Mouse (Mus musculus) granulocyte monocyte progenitor cell, adult 5-6 weeks (primary cell): ENCODE measurements around the gene Mymk. TPM values are rescaled to one million over a fixed set of nuclear protein-coding genes. Genes with fewer than 3 reads are reported as not detected.

Experiments
- ATAC-seq: replicated peaks from 2 replicates; pipeline ENCODE4 v1.8.0; 2016; ENCODE audit warnings: mild to moderate bottlenecking, moderate TSS enrichment, inconsistent platforms; ENCODE audit not compliant: poor library complexity, severe bottlenecking
- total RNA-seq, 2 experiments: library from RNA; stranded (forward) in 1 of 2; stranded (reverse) in 1 of 2; fragments of 200-712, 200-1000 nt in 1 of 2; fragments of >200 nt in 1 of 2; fragmentation: Nextera tagmentation in 1 of 2; gene quantifications; 2 replicates each; pipeline ENCODE4 v1.2.3; 2014 to 2017

Mymk gene
- not detected in 2 replicates for total RNA-seq (2014; fragmentation: Nextera tagmentation)
- not detected in 2 replicates for total RNA-seq (2017)

DNA sequence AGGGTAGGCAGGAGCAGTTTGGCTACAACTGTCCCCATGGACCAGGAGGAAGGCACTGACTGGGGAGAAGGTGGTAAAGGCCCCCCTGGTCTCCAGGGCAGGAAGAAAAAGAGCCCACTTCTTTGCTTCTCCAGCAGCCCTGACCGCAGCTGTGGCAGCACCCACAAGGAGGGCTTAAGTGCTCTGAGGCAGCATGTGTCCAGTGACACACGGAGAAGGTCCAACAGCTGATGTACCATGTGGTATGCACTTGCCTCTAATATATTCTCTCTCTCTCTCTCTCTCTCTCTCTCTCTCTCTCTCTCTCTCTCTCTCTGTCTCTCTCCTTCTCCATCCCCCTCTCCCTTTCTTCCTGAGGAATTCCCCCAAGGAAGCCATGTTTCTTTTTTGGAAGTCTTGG is at the start of gene Mymk:
Mymk (minus strand) TSS at position 202 of the 400 bp plus-strand sequence.
- no peak for ATAC-seq

DNA sequence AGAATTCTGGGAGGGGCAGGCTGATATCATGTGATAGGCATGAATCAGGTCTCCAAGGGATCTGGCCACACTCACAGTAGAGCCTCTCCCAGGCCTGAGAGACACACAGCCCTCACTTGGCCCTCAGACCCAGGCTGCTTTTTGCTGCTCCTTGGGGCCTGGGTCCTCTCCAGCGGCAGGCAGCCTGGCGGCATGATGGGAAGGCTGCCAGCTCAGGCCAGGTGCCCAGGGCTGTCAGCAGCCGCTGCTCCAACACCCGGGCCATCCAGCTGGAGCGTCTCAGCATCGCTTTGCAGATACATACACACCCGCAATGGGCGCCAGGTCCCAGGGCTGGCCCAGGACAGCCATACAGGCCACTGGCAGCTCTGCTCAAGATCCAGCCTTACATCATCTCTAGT is 48.3 kb upstream of the Mymk start:
- ATAC-seq, result no peak

DNA sequence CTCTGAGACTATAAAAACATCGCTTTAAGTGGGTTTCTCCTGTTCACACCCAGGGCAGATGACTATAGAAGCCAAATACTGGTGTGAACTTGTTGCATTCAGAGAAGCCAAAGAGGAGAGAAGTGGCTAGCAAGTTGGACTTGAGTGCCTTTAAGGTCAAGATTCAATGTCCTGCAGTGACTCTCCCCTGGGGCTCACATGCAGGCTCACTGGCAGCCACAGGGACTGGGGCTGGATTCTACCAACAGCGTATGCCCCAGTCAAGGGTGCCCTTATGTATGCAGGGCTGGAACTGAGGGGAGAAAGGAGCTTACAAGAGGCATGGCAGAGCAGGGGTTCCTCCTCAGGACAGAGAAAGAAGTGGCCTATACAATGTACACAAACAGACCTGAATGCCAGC is 47.8 kb upstream of the Mymk start:
- ATAC-seq, result no peak

DNA sequence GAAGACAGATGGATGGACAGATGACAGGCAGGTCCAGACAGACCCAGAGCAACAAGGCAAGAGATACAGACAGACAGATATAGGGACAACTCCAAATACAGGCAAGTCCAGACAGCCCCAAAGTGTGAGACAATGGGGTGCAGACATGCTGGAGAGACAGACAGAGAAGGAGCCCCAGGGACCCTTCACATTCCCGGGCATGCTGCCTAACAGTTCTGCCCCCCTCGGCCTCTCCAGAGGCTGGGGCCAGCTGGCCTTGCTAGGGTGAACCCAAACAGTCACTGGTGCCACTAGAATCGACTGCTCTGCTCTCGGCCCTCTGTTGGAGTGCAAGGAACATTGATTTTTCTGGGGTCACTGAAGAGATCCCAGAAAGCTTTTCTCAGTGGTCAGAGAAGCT is 46.5 kb upstream of the Mymk start:
- no peak for ATAC-seq

DNA sequence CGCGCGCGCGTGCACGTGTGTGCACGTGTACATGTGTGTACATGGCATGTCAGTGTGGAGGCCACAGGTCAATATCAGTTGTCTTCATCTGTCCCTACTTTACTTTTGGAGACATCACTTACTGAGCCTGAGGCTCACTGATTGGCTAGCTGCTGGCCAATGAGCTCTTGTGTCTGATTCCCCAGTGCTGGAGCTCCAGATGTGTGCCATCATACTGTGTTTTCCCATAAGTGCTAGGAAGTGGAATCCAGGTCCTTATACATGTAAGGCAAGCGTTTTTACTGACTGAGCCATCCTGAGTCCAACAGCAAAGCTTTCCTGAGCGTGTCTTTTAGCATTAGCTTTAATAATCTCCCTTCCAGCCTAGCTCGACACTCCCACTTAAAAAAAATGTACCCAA is 42.2 kb upstream of the Mymk start:
- ATAC-seq, result no peak

DNA sequence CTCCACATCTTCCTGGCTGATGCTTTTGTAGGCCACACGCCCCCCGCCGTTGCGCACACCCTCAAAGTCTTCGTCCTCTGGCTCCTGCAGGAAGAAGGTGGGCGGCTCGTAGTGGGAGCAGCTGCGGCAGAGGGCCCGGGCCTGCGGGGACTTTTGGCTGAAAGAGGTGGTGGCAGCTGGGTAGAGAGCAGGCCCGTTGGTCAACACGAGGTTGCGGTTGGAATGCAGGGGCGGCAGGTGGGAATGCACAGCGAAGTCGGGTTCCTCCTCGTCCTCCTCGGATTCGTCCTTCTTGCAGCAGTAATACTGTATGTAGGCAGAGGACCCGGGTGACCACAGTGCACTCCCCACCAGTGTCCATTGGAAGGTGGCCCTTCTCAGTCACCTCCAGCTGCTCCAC is 40.6 kb upstream of the Mymk start:
- no peak for ATAC-seq

DNA sequence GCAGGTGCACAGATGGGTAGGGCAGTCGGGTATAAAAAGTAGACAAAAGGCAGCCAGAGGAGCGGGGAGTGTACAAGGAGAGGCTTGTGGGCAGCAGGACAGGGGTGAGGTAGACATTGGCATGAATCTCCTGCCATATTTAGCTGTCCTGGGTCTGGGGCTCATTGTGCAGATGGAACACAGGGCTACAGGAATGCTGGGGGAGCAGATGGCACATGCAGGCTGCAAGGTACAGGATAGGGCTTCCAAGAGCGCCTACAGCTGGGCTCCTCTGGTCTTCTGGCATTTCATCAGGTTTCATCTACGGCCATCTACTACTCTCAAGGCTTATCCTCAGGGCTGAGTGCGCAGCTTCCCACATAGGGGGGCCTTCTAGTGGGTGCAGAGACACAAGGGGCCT is 37.1 kb upstream of the Mymk start:
- ATAC-seq, result no peak

DNA sequence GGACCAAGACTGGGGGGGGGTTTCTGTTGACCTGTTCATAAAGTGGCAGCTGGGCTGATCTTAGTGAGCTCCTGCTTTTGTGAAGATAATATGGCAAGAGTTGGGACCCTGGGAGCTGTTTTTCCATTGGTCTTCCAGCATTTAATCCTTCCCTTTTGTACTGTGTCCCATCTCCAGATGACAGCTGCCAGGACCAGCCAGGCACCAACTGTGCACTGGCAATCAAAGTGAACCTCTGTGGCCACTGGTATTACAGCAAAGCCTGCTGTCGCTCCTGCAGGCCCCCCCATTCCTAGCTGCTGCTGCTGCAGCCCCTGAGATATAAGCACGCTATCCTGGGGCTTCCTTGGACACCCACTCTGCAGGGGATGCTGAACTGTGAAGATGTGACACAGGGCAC is 36.2 kb upstream of the Mymk start:
- ATAC-seq, result no peak

DNA sequence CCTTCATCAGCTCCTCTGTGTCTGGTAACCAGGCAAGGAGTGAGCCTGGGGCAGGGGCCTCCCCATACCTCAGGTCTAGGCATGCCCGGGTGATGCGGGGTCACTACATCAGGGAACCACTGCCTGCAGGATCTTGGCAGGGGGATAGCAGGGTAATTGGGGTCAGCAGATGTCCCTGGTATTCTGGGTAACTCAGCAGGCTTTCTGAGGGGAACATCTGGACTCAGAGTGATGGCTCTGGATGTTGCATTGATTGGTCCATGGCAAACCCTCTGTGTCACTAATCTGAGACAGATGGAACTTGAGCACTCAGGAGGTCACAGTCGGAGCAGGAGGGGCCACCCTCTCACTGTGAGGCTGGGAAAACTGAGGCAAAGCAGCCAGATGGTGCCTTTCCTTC is 34.8 kb upstream of the Mymk start:
- ATAC-seq, result no peak

DNA sequence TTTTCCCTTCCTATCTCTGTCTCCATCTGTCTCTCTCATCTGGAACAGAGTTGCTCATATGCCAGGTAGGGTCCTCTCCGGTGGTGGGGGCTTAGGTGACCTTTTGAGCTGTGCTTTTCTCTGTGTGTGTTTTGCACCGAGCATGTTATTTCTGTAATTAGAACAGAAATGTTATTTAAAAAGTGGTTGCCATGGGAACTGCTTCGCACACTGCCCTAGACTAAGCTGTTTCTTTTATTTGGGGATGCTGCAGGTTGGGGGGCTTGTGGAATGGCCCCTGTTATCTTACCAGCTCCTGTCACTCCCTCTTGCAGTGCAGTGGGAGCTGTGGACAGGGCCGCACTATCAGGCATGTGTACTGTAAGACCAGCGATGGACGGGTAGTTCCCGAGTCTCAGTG is 31.6 kb upstream of the Mymk start:
- ATAC-seq, result no peak

DNA sequence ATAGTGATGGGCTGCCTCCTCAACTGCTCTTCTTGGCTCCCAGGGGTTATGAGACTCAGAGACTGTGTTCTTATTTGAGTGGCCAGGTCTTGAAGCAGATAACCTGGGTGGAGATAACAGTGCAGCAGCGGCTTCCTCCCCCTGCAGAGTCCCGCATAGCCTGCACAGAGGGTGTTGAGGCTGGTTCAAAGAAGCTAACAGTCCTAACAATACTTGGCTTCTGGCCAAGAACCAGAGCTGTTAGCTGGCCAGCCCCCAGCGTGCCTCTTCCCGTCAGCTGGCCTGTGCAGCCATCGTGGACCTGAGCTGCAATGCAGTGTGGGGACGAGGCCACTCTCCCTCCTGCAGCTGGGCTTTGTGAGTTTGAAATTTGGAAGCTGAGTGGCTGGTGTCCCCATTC is 25.8 kb upstream of the Mymk start:
- no peak for ATAC-seq

DNA sequence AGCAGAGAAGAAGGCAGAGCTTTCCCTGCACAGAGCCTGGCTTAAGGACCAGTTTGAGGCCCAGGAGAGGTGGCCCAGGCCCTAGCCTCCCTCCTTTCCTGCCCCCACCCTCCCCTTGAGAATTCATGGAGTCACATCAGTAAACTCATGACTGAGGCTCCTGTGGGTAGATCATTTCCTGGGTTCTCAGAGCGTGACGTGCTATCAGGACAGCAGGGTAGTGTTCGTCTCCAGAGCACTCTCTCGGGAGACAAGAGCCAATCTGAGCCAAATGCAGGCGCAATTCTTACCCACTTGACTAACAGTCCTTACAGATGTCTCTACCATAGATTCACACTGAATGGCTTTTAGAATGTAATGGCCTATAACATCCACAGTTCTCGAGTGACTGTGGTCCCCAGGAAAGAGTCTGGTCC is 25.3 kb upstream of the Mymk start:
- no peak for ATAC-seq

DNA sequence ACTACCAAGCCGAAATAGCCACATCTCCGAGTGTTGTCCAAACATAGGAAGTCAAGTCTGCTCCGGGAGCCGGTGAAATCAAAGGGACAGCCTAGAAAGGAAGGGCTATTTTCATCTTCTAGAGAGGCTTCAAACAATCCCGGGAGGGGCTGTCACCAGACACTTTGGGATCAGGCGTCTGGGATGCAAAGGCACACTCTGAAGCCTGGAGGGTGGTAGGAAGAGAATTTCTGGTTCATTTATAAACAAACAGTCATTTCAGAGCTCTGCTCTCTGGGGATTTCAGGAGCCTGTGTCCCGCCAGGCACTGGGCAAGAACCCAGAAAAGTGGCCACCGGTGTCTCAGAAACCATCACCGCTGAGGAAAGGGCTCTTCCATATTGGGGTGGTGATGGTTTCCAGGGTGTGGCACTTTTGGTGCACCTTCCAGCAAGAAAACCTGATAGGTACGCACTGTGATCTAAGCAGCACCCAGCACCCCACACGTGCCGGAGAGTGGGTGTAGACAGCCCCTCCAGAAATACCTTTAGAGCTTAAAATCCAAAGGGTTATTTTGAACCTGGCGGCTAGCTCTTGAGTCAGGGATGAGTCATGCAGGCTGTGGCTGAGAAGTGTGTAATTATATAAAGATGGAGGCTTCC is 24.5 kb upstream of the Mymk start:
- ATAC-seq, result no peak

DNA sequence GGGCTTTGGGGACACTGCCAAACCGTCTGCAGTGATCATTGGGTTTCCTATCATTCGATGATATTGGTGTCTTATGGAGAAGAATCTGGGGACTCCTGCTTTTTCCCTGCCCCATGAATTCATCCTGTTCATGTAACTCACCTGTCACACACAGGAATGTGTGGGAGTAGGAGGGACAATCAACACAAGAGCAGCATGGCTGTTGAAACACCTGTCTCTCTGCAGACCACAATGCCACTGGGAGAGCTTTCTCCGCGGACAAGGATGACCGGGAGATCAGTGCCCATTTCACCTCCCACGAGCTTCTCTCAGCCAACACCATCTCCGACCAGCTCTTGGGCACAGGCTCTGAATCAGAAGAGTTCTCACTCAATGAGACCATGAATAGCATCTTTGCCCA is 23.2 kb upstream of the Mymk start:
- no peak for ATAC-seq

DNA sequence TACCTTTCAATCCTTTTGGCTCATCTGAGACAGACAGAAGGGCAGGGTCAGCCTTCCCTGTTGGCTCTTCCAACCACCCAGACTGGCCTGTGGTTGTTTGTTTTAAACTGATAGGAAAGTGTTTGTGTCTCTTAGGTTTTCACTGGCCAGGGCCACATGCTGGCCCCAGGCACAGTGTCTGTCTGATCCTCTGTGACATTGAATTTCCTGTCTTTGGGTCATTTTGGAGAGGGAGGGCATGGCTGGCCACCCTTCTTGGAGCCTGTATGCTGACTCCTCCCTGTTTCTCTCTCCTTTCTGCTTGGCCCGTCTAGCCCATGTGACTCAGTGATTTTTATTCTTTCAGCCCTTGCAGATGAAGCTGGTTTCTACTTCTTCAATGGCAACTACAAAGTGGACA is 17.3 kb upstream of the Mymk start:
- no peak for ATAC-seq

DNA sequence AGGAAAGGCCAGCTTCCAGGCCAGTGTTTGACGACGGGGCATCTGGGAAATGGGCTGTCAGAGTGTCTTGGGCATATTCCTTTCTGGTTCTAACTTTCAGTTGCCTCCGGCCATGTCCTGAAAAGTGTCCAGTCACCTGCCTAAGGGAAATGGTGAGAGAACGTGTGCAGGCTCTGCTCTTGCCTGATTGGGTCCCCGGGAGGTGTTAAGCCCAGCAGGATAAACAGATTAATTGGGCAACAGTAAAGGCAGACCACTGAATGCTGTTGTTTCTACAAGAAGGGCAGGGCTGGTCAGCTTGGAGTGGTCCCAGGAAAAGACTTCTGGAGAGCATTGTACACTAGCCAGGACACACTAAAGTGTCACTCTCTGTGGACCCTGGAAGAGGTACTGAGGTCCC is 16.7 kb upstream of the Mymk start:
- ATAC-seq, result no peak

DNA sequence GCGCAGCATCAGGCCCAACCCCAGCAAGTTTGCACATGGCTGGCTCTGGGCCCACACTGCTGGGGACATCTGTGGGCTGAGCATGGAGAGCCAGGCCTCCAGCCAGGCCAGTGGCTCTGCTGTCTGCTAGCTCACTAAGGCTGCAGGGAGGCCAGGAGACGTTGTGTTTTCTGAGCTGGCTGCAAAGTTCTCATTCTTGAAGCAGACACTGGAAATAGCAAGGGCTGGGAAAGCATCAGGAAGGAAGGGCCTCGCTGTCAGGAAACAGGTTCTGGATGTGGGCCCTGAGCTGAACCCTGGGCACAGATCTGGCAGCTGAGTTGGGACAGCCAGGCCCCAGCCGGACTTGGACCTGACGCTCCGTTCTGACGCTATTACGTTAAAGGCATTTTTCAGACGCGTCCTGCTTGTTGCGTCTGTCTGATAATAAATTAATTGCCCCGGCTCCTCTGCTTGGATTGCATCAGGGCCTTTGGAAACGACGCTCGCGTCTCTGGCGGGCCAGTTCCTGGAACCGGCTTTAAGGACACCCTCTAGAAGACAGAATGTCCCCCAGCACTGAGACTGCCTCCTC is 16.2 kb upstream of the Mymk start:
- ATAC-seq, result 0 out of 2 replicates have a peak, but pooled peaks have one; percentile 7

DNA sequence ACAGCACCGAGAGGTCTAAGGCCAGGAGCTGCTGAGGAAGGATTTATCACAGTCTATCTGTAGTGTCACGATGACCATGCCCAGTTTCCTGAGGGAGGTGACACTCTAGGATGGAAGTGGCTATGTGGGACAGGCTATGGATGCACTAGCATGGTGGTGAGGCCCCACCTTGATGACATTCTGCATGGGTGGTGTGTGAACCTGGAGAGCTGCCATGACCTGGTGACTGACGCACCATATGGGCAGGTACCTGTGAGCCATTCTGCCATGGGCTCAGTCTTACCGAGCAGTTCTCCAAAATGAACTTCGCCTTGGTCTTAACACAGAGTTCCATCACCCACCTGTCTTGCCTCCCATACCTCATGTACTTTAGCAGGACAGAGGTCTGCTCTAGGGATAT is 15.6 kb upstream of the Mymk start:
- no peak for ATAC-seq

DNA sequence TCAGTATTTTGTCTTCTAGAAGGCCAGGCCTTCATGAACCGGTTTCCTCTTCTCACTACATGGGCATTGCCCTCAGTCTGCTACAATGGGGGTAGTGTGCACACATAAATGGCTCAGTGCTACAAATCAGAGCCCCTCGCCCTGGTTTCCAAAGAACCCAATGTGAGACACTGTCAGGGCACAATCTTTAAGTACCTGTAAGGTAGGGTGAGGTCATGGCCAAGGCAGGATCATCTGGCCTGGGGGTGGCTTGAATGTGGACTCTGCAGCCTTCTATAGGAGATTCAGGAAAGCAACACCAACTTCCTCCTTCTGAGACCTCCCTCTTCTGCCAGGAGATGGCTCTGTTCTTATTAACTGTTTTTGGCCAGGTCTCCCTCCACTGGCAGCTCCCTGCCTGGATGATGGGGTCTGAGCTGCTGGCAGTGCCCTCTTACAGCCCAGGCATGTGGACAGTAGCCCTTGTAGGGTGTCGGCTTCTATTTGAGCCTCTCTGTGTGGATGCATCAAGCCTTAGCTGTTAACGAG is 14.6 kb upstream of the Mymk start:
- ATAC-seq, result 0 out of 2 replicates have a peak, but pooled peaks have one; percentile 35

DNA sequence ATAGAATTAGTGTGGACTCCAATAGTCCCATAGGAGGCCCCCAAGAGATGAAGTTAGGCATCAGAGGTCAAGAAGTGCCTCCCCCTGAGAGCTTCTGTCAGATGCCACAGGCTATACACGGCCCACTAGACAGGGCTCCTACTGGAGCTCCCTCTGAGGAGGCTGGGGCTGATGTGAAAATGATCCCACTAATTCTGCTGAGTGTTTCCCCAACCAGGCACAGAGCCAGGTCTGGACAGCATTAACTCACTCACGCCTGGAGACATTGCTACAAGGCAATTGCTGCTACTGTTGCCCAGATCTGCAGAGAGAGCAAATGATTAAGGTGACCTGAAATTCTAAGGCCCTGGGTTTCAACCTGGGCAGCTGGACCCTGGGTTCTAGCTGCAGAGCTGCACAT is 13.8 kb upstream of the Mymk start:
- ATAC-seq, result no peak

DNA sequence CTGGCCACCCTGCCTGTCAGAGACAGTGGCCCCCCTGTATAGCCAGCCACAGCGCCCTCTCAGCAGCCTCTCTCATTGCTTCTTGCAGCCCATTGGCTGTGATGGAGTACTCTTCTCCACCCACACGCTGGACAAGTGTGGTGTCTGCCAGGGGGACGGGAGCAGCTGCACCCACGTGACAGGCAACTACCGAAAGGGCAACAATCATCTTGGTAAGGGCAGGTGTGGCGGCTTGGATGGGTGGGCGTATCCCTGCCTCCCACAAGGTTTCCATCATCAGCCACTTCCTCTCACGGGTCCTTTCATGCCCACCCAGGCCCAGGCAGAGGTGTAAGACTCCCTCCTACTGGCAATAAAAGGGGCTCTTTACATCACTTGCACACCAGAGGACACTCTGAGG is 13.0 kb upstream of the Mymk start:
- no peak for ATAC-seq

DNA sequence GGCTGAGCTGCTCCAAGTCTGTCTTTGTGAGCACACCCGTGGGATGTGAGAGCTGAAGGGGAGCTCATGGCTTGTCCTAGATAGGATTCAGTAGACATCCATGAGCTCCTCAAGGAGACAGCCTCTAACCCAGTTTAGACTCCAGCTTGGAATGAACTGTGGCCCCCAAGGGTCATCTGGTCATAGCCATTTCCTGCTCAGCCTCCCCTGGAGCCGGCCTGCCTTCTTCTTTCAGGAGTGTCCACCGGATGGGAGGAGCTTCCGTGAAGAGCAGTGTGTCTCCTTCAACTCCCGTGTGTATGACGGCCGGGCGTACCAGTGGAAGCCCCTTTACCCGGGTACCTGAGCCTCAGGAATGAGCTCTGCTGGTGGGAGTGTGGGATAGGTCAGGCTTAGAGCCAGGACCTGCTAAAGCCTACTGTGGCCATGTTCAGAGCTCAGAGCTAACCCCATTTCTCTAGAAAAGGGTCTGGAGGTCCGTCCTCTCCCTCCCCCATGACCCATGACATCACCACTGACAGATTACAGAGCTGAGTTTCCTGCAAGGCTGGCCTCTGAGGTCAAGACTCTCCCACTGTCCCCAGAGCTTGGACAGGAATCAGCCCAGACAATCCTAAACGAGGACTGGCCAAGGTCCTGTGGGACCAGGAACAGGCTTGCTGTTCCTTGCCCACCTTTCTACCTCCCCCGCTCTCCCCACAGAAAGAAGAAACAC is 11.9 kb upstream of the Mymk start:
- no peak for ATAC-seq
